Mouse (Mus musculus) cerebellum, postnatal 10 days (tissue): ENCODE measurements around the gene Dnaaf2.
A peak's percentile ranks its signal among the peaks of the same experiment; 100 is the strongest.

Experiments used
- DNase-seq, 2 experiments: peaks; one replicate each; pipeline ENCODE4 v3.0.0; 2021; ENCODE audit warnings: mixed read lengths in 2 of 2

The Dnaaf2 gene

DNA sequence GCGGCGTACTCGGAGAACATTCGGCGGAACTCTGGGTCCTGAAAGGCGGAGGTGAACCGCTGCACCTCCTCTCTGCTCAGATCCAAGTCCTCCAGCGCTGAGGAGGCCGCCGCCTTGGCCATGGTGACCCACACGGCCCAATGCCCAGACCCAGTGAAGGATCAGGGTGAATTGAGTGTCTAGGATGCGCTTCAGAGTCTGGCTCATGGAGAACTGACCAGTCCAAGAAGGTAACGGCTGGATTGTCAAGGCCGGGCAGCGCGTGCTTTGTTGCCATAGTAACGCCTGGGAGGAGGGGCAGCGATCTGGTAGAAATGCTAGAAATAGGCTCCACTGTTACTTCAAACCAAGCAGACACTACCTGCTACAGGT lies at the start of gene Dnaaf2:
Gene Dnaaf2 (minus strand): TSS at position 266 of the 372 bp plus-strand sequence.
- peak; percentile 88 to 89 for DNase-seq

DNA sequence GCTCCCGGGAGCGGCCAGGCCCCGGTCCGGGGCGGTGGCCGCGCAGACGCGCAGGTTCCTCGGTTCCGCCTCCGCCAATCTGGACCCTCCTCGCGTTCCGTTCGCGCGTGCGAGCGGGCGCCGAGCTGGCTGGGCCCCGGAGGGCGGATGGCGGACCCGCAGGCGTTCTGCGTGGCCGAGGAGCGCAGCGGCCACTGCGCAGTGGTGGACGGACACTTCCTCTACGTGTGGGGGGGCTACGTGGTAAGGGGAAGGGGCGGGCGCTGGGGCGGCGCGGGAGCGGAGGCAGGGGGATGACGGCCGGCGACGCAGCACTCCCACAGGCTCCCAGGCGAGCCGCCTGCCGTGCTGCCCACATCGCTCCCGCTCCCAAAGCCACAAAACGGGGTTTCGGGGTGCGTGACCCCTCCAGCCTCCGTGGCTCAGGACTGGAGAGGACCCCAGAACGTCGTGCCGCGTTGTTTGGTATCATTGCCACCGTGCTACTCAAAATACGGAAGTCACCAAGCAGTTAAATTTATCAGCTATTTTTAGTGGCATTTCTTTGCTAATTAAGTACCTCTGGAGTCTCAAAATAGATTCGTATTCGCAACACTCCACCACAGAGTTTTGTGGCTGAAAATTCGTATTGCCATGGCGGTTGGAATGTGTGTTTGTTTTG lies 43.7 kb upstream of the Dnaaf2 start:
- peak; percentile 88 to 91 for DNase-seq

DNA sequence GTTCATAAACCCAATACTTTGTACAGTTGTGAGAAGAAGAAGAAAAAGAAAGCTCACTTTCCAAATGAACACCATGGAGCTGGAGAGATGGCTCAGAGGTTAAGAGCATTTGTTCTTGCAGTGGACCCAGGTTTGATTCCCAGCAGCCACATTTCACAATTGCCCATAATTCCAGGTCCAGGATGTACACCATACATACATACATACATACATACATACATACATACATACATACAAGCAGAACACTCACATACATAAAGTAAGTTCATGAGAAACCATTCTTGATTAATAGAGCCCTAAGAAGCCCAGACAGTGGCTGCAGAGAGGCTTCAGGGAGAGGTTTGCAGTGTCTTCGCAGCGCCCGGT lies 43.2 kb upstream of the Dnaaf2 start:
- DNase-seq, result peak in 1 of 2 experiments; percentile 4

DNA sequence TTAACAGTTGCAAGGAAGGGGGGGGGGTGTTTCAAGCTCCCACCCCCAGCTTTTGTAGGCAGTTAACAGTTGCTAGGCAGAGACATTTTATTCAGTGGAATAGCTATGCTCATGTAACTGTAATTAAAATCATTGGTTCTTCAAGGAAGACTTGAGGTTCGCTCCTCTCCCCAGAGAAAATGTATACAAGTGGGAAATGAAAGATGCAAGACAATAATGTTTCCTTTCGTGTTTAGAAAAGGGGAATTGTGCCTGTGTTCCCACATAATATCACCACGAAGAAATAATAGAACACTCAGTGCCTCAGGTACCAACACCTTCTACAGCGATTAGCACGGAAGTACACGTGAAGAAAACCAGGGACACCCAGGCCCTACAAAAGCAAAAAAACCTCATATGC lies 42.6 kb upstream of the Dnaaf2 start, which contains the start of gene Klhdc1:
Gene Klhdc1 (plus strand): TSS at position 301 of the 400 bp plus-strand sequence.
- DNase-seq, result no peak

DNA sequence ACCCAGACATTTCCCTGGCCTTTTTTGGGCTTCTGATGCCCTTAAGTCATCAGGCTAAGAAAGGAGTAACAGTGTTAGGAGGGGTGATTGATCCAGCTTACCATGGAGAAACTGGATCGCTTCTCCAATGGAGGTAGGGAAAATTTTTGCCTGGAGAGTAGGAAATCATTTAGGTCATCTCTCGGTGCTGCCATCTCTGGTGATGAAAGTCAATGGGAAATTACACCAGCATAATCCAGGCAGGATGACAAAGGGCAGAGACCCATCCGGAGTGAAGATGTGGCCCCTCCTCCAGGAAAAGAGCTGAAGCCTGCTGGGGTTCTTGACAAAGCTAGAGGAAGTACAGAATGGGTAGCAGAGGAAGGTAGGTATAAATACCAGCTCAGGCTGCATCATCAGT lies 40.1 kb upstream of the Dnaaf2 start:
- DNase-seq, result peak; percentile 22 to 31

DNA sequence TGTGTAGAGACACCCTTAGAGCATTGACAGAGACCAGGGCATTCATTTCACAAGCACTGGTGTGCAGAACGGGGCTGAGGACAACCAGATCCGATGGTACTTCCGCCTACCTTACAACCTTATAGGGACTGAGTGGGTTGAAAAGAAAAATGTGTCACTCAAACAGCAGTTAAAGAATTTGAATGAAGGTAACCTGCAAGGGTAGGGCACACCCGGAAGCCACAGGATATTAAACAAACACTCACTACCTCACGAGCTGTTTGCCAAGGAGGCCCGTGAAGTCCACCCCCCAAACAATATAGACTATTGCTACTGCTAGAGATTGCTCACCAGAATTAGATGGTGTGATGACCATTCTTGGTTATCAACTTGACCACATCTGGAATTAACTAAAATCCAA lies 37.6 kb upstream of the Dnaaf2 start:
- DNase-seq, result no peak

DNA sequence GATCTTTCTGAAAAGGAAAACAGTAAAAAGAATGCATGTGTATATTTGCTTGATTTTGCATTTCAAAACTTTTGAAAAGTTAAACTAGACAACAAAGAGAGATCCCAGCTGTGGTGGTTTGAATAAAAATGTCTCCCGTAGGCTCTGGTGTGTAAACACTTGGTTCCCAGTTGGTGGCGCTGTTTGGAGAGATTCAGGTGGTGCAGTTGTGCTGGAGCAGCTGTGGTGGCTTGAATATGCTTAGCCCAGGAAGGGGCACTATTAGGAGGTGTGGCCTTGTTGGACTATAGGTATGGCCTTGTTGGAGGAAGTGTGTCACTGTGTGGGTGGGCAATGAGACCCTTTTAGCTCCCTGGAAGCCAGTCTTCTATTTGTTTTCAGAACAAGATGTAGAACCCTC lies 31.0 kb upstream of the Dnaaf2 start:
- peak; percentile 13 to 15 for DNase-seq

DNA sequence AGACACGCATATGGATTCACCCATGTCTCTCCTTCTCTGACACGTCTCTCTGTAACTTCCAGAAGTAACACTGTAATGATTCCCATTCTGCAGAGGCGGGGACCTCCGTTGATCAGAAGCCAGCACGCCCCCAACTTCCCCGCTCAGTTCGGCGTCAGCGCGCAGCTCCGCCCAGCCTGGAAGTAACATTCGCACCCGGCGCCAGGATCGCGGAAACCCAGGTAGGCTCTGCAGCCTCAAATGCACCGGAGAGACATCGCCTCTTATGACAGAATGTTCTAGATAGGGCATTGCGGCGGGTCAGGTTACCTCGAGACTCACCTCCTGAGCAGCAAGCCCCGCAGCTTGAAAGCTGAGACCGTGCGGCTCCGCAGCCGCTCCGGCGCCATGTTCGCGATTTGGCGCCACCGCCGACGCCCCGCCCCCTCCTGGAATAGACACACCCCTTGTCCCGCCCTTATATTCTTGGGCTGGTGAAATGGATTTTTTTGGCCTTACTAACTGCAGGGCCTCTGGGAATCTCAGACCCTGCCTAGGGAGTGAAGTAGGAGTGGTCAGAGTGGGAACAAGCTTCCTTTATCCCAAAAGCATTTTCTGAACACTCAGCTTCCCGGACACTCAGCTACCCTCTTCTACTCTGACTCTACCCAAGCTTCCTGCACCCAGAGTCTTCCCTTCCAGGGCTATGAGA lies 29.7 kb upstream of the Dnaaf2 start, which contains the start of gene Pole2:
Gene Pole2 (minus strand): TSS at position 420 of the 691 bp plus-strand sequence.
- peak; percentile 95 to 96 for DNase-seq

DNA sequence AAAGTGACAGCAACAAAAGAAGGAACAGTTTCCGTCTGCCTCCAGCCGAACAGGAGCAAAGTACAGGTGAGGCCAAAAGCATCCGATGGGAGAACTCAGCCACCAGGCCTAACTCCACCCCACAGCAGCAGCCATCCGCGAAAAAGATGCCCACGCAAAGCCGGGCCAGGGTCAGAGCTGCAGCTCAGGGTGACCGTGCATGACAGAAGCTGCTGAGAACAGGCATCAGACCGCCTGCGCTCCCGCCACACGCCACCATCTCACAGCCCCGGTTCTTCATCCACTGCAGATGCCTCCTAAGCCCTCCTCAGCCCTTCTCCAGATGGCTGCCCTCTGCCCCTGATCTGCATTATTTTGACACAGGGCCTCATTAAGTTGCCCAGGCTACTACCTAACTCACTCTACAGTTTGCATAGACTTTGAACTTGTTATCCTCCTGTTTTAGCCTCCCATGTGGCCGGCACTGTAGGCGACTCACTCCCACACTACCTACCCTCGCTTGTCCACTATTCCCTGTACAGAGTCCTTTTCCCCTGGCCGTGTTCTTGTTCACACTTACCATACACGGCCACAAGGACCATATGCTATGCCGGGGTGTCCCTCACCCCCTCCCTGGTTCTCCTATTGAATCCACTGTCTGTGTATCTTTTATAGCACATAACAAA lies 22.5 kb upstream of the Dnaaf2 start:
- no peak for DNase-seq

DNA sequence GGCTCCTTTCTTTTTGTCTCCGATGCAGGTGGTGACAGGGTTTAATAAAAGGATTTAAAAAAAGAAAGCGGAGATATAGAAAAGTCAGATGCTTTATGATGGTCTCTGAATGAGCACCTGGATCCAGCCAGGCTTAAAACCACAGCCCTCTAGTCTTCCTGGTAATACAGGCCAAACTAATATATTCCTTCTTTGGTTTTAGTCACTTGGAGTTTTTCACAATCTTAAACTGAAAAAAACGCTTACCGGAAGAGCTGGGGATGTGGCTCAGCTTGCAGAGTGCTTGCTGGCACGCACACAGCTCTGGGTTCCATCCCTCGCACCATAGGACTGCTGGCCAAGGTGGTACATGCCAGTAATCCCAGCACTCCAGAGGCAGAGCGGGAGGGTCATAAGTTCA lies 18.4 kb upstream of the Dnaaf2 start:
- no peak for DNase-seq

DNA sequence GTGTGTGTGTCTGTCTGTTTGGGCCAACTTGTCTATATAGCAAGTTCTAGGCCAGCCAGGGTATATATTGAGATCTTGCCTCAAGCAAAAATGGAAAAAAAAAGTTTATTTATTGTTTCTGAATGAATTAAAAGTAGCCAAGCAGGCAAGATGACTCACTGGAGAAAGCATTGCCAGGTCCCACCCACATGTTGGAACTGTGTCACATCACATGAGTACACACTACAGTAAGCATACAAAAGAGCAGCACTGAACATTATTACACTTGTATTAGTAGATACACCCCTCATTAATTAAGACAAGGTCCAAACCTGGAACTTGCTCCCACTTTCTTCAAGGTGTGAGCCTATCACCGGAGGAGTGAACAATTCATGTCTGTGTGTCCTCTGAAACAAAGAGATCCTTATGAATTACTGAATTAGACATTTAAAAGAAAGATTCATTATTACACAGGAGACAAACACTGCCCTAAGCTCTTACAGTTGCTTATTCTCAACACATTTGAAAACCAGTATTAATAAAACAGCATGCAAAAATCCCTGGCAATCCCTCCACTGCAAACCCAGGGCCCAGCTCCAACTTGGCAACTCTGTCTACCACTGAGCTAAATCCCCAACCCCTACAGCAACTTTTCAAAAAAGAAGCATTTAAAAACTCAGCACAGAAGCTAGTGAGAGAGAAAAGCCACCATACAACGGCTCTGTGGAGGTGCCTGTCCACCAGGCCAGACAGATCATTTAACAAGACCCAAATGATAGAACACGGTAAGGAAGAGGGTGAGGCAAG lies 17.0 kb upstream of the Dnaaf2 start:
- DNase-seq, result peak in 1 of 2 experiments; percentile 19

DNA sequence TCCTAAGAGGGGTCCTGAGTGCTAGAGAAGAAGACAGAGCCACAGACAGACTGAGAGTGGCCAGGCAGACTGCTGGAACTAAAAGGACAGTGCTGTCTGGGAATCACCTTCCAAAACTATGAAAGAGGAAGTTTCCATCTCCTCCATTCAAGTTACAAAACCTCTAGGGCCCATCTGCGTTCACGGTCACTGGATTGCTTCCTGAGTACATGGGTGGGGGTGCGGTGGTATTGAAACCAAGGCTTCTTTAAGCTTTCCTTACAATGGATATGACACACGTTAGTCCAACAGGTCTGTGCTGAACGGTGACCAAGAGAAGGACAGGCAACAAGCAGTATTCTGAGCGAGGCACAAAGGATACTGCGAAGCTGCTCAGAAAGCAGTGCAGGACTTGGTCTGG lies 16.2 kb upstream of the Dnaaf2 start:
- DNase-seq, result no peak

DNA sequence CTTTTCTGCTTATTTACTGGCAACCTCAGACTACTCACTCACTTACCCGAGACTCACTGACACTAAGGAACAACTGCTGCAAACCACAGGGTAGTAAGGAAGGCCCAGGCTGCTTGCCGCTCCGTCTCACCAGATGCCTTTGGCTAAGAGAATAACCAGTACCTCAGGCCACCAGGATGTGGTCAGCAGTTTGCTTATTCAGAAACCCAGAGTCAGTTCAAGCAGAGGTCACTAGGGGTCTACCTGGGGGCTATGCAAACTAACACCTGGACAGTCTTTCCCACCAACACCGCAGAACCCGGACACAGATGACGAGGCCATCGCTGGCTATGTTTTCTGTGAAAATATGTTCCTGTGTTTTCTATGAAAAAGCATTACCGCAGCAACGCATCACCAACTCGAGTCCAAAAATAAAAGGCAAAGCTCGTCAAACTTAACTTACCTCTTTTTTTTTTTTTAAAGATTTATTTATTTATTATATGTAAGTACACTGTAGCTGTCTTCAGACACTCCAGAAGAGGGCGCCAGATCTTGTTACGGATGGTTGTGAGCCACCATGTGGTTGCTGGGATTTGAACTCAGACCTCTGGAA lies 15.1 kb upstream of the Dnaaf2 start:
- DNase-seq, result no peak

DNA sequence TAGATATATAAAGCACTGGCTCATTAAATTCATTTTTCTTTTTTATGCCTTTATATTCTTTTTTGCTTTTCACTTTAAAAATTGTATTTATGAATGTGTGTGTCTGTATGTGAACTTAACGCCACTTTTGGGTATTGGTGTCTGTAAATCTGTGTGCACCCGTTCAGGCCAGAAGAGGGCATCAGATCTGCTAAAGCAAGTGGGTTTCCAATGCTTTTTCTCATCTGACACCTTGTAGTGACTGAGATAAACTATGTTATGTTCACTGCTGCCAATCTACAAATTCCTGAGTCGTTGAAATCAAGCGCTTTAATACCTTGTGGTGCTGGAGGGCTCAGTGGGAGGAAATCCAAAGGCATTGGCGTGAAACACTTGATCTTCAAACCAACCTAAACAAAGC lies 12.8 kb upstream of the Dnaaf2 start:
- peak; percentile 39 to 43 for DNase-seq

DNA sequence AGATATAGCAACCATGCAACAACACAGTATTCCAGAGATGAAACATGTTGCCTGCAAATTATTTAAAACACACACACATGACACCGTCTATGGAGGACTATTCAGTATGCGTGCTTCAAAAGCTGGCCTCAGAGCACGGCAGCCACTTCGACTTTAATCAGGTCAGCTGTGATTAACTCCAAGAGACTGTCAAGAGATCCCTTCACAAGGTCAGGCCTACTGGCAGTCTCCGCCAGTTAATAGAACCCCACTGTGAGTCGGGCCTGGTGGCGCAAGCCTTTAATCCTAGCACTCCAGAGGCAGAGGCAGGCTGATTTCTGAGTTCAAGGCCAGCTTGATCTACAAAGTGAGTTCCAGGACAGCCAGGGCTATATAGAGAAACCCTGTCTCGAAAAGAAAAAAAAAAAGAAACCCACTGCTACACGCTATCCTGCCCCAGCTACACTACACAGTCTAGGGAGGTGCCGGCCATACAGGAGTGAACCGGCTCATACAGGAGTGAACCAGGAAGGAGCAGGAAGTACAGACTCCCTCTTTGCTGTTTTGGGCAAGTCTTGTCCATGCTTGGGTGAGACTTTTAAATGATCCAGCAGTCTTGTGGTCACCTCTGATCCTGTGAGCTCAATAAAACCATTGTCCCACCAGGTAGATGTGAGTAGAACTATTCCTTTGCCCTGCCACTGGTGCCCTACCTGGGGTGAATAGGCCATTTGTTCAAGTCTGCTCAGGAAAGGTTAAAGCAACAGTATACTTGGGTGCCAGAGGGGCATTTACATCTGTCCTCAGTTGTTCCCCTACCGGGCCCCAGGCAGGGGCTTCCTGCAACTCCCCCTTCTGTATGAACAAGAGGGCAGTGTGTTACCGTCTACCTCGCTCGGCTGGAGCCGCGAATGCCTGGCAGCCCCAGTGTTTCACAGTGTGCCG lies 12.1 kb upstream of the Dnaaf2 start:
- DNase-seq, result no peak

DNA sequence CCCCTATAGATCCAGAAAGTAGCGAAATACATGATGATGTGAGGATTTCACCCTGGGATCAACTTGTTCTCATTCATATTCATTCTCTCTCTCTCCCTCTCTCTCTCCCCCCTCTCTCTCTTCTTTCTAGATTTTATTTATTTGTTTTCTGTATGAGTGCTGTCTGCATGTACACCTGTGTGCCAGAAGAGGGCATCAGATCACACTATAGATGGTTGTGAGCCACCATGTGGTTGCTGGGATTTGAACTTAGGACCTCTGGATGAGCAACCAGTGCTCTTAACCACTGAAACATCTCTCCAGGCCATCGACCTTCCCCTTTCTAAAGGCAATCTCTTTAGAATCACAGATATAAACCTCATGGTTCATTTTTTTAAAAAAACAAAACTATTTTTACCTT lies 10.3 kb upstream of the Dnaaf2 start:
- DNase-seq, result no peak

DNA sequence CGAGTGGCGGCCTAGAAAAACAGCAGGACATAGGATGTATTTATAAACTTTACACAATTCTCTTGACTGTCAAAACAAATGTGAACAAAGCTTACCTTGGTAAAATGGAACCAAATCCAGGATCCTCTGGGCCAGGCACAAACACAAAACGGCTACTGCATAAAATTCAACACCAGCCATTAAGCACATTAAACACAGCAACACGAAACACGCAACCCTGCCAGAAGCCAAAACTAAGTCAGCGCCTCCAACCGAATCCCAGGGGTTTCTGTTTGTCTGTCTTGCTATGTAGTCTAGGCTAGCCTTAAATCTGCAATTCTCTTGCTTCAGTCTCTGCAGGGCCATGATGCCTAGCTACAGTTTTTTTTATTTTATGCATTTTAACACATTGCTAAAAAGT lies 9.7 kb upstream of the Dnaaf2 start:
- no peak for DNase-seq

DNA sequence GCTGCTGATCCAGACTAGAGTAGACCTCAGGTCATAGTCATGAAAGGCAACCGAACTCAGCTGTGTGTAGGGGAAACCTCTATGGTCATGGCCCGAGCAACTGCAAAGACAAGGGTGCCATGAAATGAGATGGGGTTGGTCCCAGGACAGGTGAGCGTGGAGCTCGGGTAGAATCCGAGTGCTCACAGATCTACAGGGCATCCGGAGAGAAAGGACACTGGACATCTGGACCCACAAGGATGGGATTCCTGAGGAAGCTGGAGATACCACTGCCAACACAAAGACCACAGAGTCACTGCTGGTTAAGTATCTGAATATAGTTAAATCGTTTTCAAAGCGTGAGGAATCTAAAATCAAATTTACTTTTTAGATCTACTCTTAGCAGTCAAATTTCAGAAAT lies 9.2 kb upstream of the Dnaaf2 start:
- DNase-seq, result no peak

DNA sequence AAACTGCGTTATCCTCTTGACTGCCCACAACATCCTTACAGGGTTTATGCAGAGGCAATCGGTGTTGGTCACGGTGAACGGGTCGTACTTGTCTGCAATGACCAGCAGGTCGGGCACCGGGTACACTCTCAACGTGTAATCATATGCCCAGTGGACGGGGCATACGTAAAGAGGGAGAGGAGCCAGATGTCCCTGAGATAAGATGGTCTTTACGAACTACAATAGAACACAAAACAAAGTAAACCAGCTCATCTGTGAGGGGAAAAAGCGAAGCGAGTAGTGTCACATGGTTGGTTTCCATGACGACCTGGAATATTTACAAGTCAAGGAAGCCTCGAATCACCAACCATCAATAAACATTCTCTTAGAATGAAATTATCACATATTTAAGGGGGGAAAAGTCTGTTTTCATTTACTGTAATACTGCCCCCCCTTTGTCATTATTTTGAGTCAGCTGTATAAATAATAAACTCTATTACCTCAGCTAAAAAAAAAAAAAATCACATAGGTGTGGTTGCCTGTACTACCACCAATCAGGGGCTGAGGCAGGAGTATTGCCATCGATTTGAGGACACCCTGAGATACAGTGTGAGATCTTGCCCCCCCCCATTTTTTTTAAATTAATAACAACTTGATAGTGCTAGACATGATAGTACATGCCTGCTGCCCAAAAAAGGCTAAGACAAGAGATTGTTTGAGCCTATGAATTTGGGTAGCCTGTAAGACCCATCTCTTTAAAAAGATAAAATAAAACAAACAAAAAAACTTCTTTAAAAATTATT lies 6.0 kb upstream of the Dnaaf2 start, which contains the start of gene Gm49384:
Gene Gm49384 (minus strand): TSS at position 216 of the 782 bp plus-strand sequence.
- DNase-seq, result no peak

DNA sequence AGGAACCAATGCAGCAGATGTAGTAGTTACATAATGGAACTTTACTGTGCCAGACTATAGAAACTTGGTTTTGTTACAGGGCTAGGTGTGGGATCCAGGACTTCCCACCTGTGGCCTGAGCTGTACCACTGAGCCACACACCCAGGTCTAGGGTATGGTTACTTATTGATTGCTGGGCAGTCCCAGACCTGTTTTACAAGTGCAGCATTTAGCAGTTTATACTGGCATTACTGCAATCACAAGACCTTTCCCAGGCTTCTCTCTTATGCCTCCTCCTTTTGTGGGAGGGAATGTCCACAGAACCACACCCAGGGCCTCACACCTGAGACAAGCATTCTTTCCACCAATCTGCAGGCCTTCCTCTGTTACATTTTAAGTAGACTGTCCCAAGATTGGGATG lies 756 bp upstream of the Dnaaf2 start:
- no peak for DNase-seq
